Mouse (Mus musculus) layer of hippocampus, adult 9-10 months (tissue): ENCODE data around the gene Cdk12.
"Not testable (repeated sequence)": the region's sequence is repeated elsewhere in the genome, so short reads cannot be mapped to it uniquely, and the experiment has no call there.

Source experiments
- DNase-seq: peaks from one replicate; pipeline ENCODE4 v3.0.0; 2022; ENCODE audit warnings: low spot score

Cdk12 gene

DNA sequence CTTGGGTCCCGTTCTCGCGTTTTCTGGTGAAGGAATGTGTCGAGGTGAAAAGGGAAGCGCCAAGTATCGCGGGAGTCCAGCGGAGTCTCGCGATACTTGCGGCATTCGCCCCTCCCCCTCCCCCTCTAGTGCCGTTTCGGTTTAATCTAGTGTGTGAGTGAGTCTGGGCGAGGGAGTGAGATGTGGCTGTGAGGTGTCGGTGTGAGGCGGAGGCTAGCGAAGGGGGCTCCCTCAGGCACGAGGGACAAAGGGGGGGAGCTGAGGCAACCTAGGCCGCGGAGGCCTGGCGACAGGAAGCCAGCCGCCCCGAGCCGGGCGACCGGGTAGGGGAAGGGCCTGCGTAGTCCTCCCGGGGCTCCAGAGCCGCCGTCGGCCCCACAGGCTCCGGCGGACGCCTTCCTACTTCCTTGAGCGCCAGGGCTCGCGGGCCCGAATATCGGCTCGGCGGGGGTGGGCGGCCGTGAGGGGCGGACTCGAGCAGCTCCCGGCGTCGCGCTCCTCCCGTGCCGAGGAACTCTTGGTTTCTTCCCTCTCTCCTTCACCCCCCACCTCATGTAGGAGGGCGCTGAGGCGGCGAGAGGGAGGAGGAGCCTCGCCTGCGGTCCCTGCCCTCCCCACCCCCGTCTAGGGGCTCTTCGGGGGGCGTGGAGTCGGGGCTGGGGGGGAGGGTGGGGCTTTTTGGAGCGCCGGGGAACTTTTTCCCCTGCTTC, at the start of gene Cdk12:
TSS of gene Cdk12 (plus strand) at position 419 of the 710 bp plus-strand sequence.
- DNase-seq: peak; percentile 94

DNA sequence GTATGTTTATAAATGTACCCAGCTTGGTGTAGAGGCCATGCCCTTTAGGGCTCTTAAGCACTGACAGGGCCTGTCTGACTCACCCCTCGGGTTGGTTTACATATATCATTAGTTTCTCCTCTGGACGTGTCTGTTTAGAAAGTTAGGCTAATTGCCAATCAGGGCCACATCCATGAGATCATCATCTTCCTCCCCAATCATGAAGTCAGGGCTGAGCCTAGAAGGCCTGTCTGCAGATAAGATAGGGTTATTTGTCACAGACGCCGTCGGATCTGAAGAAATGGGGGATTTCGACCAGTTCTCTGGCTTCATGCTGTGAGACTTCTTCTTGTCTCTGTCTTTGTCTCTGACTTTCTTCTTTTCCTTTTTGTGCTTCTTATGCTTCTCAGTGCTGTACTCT, 47.8 kb upstream of the Cdk12 start:
- DNase-seq: no peak

- DNase-seq: no peak
These were observed 34.5 kb upstream of the Cdk12 start for GRCm38 (mm10) chr11:98168400-98168799.

DNA sequence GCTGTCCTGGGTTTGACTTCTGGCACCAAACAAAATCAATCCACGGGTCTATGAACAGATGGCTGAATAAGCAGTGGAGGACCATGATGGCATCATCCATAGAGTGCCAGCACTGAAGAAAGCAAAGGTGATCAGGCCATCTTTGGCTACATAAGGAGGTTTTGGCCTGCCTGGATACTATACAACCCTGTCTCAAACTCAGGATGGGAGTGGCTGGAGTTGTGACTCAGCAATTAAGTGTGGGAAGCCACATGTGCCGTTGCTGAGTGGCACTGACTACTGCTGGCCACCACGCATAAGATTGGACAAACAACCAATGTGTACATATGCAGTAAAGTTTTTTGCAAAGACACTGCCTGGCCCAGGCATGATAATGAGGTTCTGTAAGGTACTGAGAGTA, 20.7 kb upstream of the Cdk12 start:
- not testable (repeated sequence) for DNase-seq

GRCm38 (mm10) chr11:98187640-98188395, 15.0 kb upstream of the Cdk12 start:
- DNase-seq: no peak

GRCm38 (mm10) chr11:98190820-98191219, 12.0 kb upstream of the Cdk12 start:
- DNase-seq: no peak

DNA sequence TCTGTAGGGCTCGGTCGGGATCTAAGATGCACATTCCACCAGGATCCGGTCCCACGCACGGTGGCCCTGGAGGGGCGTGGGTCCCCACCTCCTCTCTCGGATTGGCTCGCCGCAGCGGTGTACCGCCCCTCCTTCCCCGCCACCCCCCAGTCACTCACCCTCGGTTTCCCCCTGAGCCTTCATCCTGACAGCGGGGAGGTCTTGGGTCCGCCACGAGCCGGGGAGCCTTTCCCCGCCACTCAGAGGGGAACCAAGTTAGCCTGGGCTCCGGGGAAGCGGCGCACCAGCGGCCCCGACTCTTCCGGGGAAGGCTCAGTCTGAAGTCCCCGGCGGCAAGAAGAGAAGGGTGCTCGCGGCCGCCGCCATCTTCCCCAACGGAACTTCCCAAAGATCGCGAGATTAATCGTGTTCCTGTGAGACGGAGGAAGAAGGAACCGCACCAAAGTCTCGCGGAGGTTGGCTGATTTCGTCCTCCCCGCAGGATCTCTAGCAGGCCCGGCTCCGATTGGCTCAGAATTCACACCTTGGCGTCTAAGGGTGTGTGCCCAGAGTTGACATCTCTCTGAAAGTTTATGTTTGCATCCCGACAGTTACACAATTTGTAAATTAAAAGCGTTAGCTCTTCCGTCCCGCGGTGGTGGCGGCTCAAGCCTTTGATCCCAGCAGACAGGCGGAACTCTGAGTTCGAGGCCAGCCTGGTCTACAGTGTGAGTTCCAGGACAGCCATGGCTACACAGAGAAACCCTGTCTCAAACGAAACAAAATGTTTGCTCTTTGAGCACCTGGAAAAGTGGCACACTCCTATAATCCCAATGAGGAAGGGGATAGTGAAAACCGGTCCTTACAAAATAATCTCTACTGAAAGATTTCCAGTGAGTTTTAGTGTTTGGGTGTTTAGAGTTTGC, 9.7 kb upstream of the Cdk12 start, which contains the start of gene Med1:
TSS of gene Med1 (minus strand) at position 393 of the 905 bp plus-strand sequence.
- DNase-seq: peak; percentile 86

GRCm38 (mm10) chr11:98201791-98202640, 843 bp upstream of the Cdk12 start:
- DNase-seq: no peak

DNA sequence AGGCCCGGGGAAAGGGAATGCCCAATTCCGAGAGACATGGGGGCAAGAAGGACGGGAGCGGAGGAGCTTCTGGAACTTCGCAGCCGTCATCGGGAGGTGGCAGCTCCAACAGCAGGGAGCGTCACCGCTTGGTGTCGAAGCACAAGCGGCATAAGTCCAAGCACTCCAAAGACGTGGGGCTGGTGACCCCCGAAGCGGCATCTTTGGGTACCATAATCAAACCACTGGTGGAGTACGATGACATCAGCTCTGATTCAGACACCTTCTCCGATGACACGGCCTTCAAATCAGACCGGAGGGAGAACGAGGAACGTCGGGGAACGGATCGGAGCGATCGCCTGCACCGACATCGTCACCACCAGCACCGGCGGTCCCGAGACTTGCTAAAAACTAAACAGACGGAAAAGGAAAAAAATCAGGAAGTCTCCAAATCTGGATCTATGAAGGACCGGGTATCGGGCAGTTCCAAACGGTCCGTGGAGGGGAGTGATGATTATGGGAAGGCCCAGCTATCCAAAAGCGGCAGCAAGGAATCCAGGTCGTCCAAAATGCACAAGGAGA, 572 bp downstream of the Cdk12 start:
- DNase-seq: peak; percentile 12

GRCm38 (mm10) chr11:98203931-98204421, 1.1 kb downstream of the Cdk12 start:
- DNase-seq: no peak

GRCm38 (mm10) chr11:98205463-98205862, 2.6 kb downstream of the Cdk12 start:
- DNase-seq: no peak

- not testable (repeated sequence) for DNase-seq
These were observed 3.4 kb downstream of the Cdk12 start for GRCm38 (mm10) chr11:98206281-98206680.

DNA sequence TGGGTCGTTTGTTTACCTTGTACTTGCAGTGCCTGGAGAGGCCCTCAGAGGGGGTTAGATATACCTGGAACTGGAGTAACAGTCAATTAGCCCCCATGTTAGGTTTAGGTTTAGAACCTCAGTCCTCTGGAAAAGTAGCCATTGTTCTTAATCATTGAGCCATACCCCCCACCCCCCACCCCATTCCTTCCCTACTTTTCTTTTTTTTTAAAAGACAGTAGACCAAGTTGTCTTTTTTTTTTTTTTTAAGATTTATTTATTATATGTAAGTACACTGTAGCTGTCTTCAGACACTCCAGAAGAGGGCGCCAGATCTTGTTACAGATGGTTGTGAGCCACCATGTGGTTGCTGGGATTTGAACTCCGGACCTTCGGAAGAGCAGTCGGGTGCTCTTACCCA, 6.8 kb downstream of the Cdk12 start:
- DNase-seq: not testable (repeated sequence)

DNA sequence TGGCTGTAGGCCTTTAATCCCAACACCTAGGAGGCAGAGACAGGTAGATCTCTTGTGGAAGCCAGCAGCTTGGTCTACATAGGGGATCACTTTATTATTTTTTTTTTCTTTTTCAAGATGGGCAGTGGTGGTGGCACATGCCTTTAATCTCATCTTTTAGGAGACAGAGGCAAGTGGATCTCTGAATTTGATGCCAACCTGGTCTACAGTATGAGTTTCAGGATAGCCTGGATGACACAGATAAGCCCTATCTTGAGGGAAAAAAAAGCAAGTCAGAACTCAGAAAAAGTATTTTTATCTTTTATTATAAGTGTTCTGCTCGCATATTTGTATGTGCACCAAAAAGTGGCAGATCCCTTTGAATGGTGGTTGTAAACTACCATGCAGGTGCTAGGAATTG, 10.5 kb downstream of the Cdk12 start:
- DNase-seq: no peak

GRCm38 (mm10) chr11:98226349-98226748, 23.5 kb downstream of the Cdk12 start:
- DNase-seq: no peak

DNA sequence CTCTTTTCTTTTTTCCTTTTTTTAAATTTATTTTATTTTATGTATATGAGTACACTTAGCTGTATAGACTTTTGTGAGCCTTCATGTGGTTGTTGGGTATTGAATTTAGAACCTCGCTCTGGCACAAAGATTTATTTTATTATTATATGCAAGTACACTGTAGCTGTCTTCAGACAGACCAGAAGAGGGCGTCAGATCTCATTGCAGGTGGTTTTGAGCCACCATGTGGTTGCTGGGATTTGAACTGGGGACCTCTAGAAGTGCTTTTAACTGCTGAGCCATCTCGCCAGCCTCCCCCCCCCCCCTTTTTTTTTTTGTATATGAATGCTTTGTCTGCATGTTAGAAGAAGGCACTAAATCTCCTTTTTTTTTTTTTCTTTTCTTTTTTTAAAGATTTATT, 35.6 kb downstream of the Cdk12 start:
- no peak for DNase-seq

DNA sequence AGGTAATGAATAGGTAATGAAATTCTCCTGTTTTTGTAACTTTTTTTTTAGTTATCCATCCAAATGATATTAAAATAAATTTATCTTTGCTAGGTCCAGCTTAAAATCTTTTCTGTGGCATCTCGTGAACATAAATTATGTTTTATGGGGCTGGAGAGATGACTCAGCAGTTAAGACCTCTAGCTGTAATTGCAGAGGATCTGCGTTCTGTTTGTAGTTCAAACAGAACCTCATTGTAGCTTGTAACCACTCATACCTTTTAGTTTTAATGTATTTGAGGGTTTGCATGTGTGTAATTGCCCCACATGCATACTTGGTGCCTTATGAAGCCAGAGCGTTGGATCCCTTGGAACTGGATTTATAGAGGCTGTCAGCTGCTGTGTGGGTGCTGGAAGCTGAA, 36.1 kb downstream of the Cdk12 start:
- DNase-seq: no peak

DNA sequence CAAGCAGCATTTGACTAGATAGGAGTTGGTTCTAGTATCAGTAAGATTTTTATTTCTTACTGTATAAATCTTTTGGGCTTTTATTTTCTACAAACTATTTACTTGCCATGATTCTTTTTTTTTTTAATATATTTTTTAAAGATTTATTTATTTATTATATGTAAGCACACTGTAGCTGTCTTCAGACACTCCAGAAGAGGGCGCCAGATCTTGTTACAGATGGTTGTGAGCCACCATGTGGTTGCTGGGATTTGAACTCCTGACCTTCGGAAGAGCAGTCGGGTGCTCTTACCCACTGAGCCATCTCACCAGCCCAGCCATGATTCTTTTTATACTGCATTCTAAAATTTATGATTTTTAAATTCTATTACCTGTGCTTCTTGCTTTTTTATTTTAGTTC, 40.1 kb downstream of the Cdk12 start:
- DNase-seq: not testable (repeated sequence)

GRCm38 (mm10) chr11:98244415-98244814, 41.6 kb downstream of the Cdk12 start:
- no peak for DNase-seq

GRCm38 (mm10) chr11:98247325-98247724, 44.5 kb downstream of the Cdk12 start:
- DNase-seq: no peak

DNA sequence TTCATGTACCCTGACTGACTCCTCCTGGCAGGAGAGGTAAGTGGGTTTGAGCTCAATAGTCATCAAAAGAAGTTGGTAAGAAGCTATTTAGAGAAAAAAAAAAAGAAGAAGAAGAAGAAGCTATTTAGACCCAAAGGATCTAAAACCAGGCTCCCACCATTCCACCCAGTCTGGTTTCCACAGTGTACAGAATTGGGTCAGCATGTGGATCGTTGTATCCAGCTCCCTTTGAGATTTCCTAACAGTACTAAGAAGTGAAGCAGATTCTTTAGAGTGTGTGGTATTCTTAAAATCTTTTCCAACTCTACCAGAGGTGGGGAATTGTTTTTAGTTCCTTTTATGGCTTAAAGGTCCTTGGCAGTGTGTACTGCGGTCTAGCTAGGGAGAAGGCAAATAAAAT, 50.9 kb downstream of the Cdk12 start:
- no peak for DNase-seq
